Mouse (Mus musculus) hindbrain, embryonic 15.5 days (tissue): ENCODE results near the gene Gm10295. TPM values are rescaled to one million over a fixed set of nuclear protein-coding genes. Genes with fewer than 3 reads are reported as not detected.
A peak's percentile ranks its signal among the peaks of the same experiment; 100 is the strongest.

Experiments
- ATAC-seq: fragments of 200-750 bp; cut with Nextera tagmentation; 2 replicates; pipeline ENCODE4 v1.8.0; 2017; ENCODE audit warnings: low read depth, moderate number of reproducible peaks, moderate TSS enrichment; ENCODE audit not compliant: low FRiP score
- H3K27ac ChIP-seq: fragments of 300-500 bp; sonication (generic); replicated peaks from 2 replicates; pipeline ENCODE4 v1.5.1; 2015; ENCODE audit warnings: mild to moderate bottlenecking, inconsistent platforms
- H3K27me3 ChIP-seq: fragments of 300-500 bp; sonication (generic); 2 replicates; pipeline ENCODE4 v1.6.1; 2015; ENCODE audit warnings: control low read depth, inconsistent platforms
- H3K36me3 ChIP-seq: fragments of 300-500 bp; sonication (generic); 2 replicates; pipeline ENCODE4 v1.6.1; 2015; ENCODE audit warnings: control low read depth, inconsistent platforms
- H3K4me1 ChIP-seq: fragments of 300-500 bp; sonication (generic); replicated peaks from 2 replicates; pipeline ENCODE4 v1.6.1; 2015; ENCODE audit warnings: control low read depth, inconsistent platforms
- H3K4me2 ChIP-seq: fragments of 300-500 bp; sonication (generic); 2 replicates; pipeline ENCODE4 v1.6.1; 2015; ENCODE audit warnings: moderate library complexity, mild to moderate bottlenecking, inconsistent platforms
- H3K4me3 ChIP-seq: fragments of 300-500 bp; sonication (generic); 2 replicates; pipeline ENCODE4 v1.5.1; 2015; ENCODE audit warnings: mild to moderate bottlenecking, inconsistent platforms
- H3K9ac ChIP-seq: fragments of 300-500 bp; sonication (generic); 2 replicates; pipeline ENCODE4 v1.6.1; 2015; ENCODE audit warnings: inconsistent platforms
- H3K9me3 ChIP-seq: fragments of 300-500 bp; sonication (generic); 2 replicates; pipeline ENCODE4 v1.6.1; 2016; ENCODE audit warnings: control low read depth, inconsistent platforms
- WGBS: fragments of 180-500 bp; shearing (Covaris S2); methylation state at CpG from one replicate; pipeline ENCODE4 v1.1.7; 2015; 5-methylcytosine and 5-hydroxymethylcytosine counted together
- polyA plus RNA-seq: library from polyadenylated mRNA; unstranded; fragments of >200 nt; fragmentation: Nextera tagmentation; extraction: Ambion mirVana; gene quantifications from 2 replicates; pipeline ENCODE4 v1.2.1, GENCODE M21; 2015

Gene Gm10295
- not detected in 2 replicates for polyA plus RNA-seq

GRCm38 (mm10) chr7:71351364-71351763 lies at the start of gene Gm10295:
Gene Gm10295 (minus strand): TSS chr7:71351485.
- no peaks in the 10 kb centered on the region for H3K27me3 ChIP-seq
- no peaks in the 10 kb centered on the region for H3K9me3 ChIP-seq
- H3K4me1 ChIP-seq, result peaks cover 8% of the 10 kb centered on the region
- no peaks in the 10 kb centered on the region for H3K36me3 ChIP-seq
- 6% methylated on average over 11 of the region's 11 CpGs for WGBS
- H3K9ac ChIP-seq, result no peak within 1 kb of the TSS
- peak within 1 kb of the TSS; percentile 45 for H3K4me2 ChIP-seq
- H3K4me3 ChIP-seq, result no peak within 1 kb of the TSS; the same call in 1 of the 2 replicates
- H3K27ac ChIP-seq, result no peak within 1 kb of the TSS
- ATAC-seq, result no peak

- no peak for ATAC-seq
- Histone ChIP-seq H3K36me3 (no peaks in the 10 kb centered on the region), H3K4me3 (no peak overlapping the region), H3K4me2 (no peak overlapping the region), H3K9ac (no peak overlapping the region), H3K9me3 (no peaks in the 10 kb centered on the region), H3K27me3 (peaks cover under 1% of the 10 kb centered on the region; the same call in 1 of the 2 replicates), H3K4me1 (no peaks in the 10 kb centered on the region), H3K27ac (no peak overlapping the region)
- 85% methylated on average over 2 of the region's 2 CpGs for WGBS
Observed at GRCm38 (mm10) chr7:71401032-71401431, 49.7 kb upstream of the Gm10295 start.

DNA sequence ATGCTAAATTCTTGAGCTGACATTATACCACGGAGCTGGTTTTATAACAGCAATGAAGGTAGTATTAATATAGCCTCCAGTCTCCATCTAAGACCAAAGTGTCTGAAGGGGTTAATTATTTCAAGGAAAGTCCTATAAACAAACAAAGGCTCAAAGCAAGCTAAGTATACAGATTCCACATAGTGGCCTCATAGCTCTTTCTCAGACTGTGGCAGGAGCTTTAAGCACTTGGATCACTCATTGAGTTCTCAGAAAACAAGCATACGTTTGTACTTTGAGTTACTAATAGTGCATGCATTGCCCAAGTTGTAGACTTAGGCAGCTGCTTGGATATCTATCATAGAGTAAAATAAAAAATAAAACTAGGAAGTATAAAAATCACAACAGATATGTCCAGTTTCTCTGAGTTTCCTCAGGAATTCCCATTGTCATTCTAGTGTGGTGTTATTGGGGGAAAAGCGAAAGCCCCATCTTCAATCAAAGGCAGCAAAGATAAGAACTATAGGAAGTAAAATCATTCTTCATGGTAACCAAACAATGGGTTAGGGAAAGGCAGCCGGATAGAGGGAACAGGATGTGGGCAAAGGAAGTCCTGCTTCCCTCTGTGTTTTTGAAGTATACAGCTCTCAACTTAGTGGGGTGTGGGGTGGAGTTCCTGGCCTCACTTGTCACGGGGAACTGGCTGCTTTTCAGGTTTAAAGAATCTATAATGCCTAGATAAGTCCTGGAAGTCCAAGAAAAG lies 48.8 kb upstream of the Gm10295 start:
- Histone ChIP-seq H3K9me3 (no peaks in the 10 kb centered on the region), H3K4me2 (no peak overlapping the region), H3K27me3 (no peaks in the 10 kb centered on the region), H3K4me1 (no peaks in the 10 kb centered on the region), H3K27ac (no peak overlapping the region), H3K4me3 (no peak overlapping the region), H3K9ac (no peak overlapping the region), H3K36me3 (no peaks in the 10 kb centered on the region)
- no peak for ATAC-seq
- WGBS, result 74% methylated on average over 5 of the region's 5 CpGs

- 82% methylated on average over 10 of the region's 10 CpGs for WGBS
- Histone ChIP-seq H3K27ac (no peak overlapping the region), H3K4me1 (no peaks in the 10 kb centered on the region), H3K4me2 (no peak overlapping the region), H3K9me3 (no peaks in the 10 kb centered on the region), H3K36me3 (no peaks in the 10 kb centered on the region), H3K4me3 (no peak overlapping the region), H3K9ac (no peak overlapping the region), H3K27me3 (no peaks in the 10 kb centered on the region)
- no peak for ATAC-seq
Observed at GRCm38 (mm10) chr7:71398959-71399756, 47.9 kb upstream of the Gm10295 start.

DNA sequence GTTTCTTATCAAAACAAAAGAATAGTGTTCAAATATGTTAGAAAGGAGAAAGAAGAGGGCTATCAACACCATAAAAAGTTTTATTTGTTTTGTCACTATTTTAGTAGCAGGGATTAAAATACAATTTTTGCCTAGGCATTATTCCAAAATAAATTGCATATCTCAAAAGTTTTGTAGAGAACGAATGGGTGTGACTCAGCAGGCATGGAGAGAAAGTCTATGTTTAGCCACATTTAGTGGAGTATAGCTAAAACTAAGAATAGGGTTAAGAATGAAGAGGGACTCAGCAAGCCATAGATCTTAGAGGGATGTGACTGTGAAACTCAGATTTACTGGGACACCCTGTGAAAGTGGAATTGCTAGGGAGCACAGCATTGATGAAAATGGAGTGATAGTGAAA lies 47.1 kb upstream of the Gm10295 start:
- WGBS, result 85% methylated on average over 1 of the region's 1 CpGs
- Histone ChIP-seq H3K4me2 (no peak overlapping the region), H3K9me3 (no peaks in the 10 kb centered on the region), H3K36me3 (no peaks in the 10 kb centered on the region), H3K4me1 (no peaks in the 10 kb centered on the region), H3K4me3 (no peak overlapping the region), H3K27ac (no peak overlapping the region), H3K9ac (no peak overlapping the region), H3K27me3 (no peaks in the 10 kb centered on the region)
- ATAC-seq, result no peak

DNA sequence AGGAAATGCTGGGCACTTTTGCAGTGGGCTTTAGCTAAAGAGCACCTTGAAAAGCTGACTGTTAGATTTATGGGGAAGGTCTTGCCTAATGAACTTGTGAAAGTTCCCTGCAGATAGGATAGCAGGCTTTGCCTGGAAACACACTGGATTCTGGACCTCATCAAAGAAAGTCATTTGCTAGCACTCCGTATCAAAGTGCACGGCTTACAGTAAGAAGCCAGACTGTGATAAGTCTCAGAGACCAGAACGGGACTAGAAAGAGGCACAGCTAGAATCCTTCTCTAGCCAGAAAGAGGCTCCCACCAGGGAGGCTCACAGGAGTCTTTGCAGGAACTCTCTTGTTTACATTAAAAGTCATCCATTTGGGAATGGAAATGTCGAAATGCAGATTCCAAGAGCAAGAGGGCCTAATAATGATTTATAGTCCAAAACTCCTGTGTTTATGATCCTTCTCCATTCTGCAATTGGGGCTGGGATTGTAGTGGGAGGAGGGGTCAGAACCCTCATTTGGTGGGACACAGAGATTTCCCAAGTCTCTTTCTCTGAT lies 41.6 kb upstream of the Gm10295 start:
- Histone ChIP-seq H3K27ac (no peak overlapping the region), H3K4me2 (no peak overlapping the region), H3K36me3 (no peaks in the 10 kb centered on the region), H3K27me3 (no peaks in the 10 kb centered on the region), H3K9me3 (no peaks in the 10 kb centered on the region), H3K4me3 (no peak overlapping the region), H3K9ac (no peak overlapping the region), H3K4me1 (no peaks in the 10 kb centered on the region)
- ATAC-seq, result no peak
- 33% methylated on average over 4 of the region's 4 CpGs for WGBS

- no peak for ATAC-seq
- peaks cover 1% of the 10 kb centered on the region; the same call in 1 of the 2 replicates for H3K4me1 ChIP-seq
- H3K27ac ChIP-seq, result no peak overlapping the region
- no peak overlapping the region for H3K9ac ChIP-seq
- 80% methylated on average over 5 of the region's 5 CpGs for WGBS
- no peaks in the 10 kb centered on the region for H3K36me3 ChIP-seq
- H3K27me3 ChIP-seq, result no peaks in the 10 kb centered on the region
- H3K9me3 ChIP-seq, result no peaks in the 10 kb centered on the region
- no peak overlapping the region for H3K4me3 ChIP-seq
- H3K4me2 ChIP-seq, result no peak overlapping the region
Observed at GRCm38 (mm10) chr7:71391333-71391732, 40.0 kb upstream of the Gm10295 start.

GRCm38 (mm10) chr7:71390291-71390690 lies 39.0 kb upstream of the Gm10295 start:
- Histone ChIP-seq H3K36me3 (no peaks in the 10 kb centered on the region), H3K4me1 (peaks cover 11% of the 10 kb centered on the region; the same call in 1 of the 2 replicates), H3K4me2 (no peak overlapping the region), H3K27ac (no peak overlapping the region), H3K9ac (no peak overlapping the region), H3K4me3 (no peak overlapping the region), H3K27me3 (no peaks in the 10 kb centered on the region), H3K9me3 (no peaks in the 10 kb centered on the region)
- ATAC-seq, result no peak
- 90% methylated on average over 2 of the region's 2 CpGs for WGBS

GRCm38 (mm10) chr7:71386050-71386449 lies 34.8 kb upstream of the Gm10295 start:
- Histone ChIP-seq H3K9ac (no peak overlapping the region), H3K27me3 (no peaks in the 10 kb centered on the region), H3K27ac (no peak overlapping the region), H3K4me3 (no peak overlapping the region), H3K4me2 (no peak overlapping the region; the same call in 1 of the 2 replicates), H3K9me3 (no peaks in the 10 kb centered on the region), H3K36me3 (no peaks in the 10 kb centered on the region), H3K4me1 (peaks cover 32% of the 10 kb centered on the region)
- no peak for ATAC-seq
- WGBS, result 17% methylated on average over 6 of the region's 6 CpGs

DNA sequence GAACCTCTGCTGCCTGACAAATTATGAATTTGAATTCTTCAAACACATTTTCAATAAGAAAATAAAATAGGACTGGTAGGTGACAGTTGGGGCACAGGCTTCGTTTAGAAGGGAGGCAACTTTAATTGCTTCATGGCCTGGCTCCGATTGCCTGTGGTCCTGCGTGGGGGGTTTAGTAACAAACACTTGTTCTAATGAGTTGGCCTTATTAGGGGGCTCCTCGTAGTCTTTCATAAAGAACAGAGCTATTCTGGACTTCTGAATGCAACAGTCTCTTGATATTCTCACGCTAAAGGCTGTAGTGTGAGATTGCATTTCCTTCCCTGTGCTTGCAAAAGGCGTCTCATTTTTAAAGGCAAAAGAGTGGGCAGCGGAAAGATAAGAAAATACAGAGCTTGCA lies 33.6 kb upstream of the Gm10295 start:
- Histone ChIP-seq H3K9me3 (no peaks in the 10 kb centered on the region), H3K9ac (no peak overlapping the region), H3K27ac (peak overlapping the region; percentile 74), H3K4me2 (no peak overlapping the region), H3K27me3 (no peaks in the 10 kb centered on the region), H3K4me1 (peaks cover 38% of the 10 kb centered on the region), H3K36me3 (no peaks in the 10 kb centered on the region), H3K4me3 (no peak overlapping the region)
- 28% methylated on average over 7 of the region's 7 CpGs for WGBS
- ATAC-seq, result no peak

GRCm38 (mm10) chr7:71383341-71384130 lies 32.3 kb upstream of the Gm10295 start:
- Histone ChIP-seq H3K9ac (no peak overlapping the region), H3K36me3 (no peaks in the 10 kb centered on the region), H3K4me2 (peak overlapping the region; percentile 25), H3K27me3 (no peaks in the 10 kb centered on the region), H3K4me1 (peaks cover 38% of the 10 kb centered on the region), H3K4me3 (no peak overlapping the region), H3K27ac (peak overlapping the region; percentile 74), H3K9me3 (no peaks in the 10 kb centered on the region)
- ATAC-seq, result peak; percentile 93
- 15% methylated on average over 20 of the region's 20 CpGs for WGBS
